Mouse (Mus musculus): ENCODE measurements around the gene Map3k6.
A peak's percentile ranks its signal among the peaks of the same experiment; 100 is the strongest.

The Map3k6 gene

DNA sequence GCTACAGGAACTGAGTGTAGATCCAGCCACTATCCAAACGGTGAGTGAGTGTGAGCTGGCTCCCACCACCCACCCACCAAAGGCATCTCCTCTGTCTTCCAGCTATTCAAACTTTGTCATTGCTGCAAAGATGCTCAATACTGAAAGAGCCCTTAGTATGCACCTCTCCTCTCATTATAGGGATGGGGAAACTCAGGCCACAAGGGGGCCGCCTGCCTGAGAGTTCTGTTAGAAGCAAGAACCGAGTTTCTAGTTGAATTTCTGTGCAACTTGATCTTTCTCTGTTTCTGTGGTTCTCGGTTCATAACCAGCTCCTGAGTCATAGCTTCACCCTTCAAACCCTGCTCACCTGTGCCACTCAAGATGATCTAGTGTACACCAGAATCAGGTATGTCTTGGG lies 11.5 kb downstream of the Map3k6 start:
- no peak for DNase-seq (ENCODE audit: low spot score in 2 of 2)

DNA sequence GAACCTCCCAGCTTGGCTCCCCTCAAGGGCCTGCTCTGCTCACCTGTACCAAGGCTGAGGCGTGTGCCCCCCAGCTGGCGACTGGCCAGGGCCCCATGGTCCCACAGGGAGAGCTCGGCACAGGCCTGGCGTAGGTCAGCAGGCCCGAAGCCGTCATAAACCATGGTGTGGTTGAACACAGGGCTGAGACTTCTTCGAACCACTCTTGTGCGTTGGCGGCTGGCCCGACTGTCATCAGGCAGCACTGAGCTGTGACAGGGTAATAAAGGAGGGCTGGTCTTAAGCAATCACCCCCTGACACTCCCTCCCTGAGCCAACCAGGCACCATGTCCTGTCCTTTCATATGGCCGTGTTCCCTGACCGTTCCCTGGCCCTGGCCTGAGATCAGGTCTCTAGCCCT lies 12.8 kb downstream of the Map3k6 start:
- no peak for DNase-seq (ENCODE audit: low spot score in 2 of 2)

- DNase-seq (ENCODE audit: low spot score in 2 of 2): no peak
Observed at GRCm38 (mm10) chr4:133255392-133255791, 14.8 kb downstream of the Map3k6 start.

- no peak for DNase-seq (ENCODE audit: low spot score in 2 of 2)
Observed at GRCm38 (mm10) chr4:133256820-133257219, 16.2 kb downstream of the Map3k6 start.

- DNase-seq (ENCODE audit: low spot score in 2 of 2): no peak
Observed at GRCm38 (mm10) chr4:133257230-133257629, 16.6 kb downstream of the Map3k6 start.

DNA sequence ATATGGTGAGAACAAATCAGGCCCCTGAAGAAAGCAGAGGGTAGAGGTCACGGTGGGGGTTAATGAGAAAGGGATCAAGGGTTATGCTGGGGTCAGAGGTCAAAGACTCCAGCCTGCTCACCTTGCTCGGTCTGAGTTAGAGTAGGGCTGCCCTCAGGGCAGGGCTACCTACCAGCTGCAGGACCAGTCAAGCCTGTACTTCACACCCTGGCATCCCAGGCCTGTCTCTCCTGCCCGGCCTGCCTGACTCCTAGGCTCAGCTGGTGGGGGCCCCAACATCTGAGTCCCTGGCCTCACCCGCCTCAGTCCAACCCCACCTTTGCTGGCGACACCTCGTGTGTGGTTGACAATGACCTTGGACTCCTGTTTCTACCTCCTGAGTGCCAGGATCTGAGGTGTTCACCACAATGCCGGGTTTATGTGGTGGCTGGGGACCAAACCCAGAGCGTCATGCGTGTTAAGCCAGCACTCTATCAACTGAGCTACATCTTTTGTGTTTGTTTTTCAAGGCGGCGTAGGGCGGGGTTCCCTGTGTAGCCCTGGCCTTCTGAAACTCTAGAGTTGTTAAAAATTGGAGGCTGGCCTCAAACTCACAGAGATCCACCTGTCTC lies 17.3 kb downstream of the Map3k6 start:
- no peak for DNase-seq (ENCODE audit: low spot score in 2 of 2)

DNA sequence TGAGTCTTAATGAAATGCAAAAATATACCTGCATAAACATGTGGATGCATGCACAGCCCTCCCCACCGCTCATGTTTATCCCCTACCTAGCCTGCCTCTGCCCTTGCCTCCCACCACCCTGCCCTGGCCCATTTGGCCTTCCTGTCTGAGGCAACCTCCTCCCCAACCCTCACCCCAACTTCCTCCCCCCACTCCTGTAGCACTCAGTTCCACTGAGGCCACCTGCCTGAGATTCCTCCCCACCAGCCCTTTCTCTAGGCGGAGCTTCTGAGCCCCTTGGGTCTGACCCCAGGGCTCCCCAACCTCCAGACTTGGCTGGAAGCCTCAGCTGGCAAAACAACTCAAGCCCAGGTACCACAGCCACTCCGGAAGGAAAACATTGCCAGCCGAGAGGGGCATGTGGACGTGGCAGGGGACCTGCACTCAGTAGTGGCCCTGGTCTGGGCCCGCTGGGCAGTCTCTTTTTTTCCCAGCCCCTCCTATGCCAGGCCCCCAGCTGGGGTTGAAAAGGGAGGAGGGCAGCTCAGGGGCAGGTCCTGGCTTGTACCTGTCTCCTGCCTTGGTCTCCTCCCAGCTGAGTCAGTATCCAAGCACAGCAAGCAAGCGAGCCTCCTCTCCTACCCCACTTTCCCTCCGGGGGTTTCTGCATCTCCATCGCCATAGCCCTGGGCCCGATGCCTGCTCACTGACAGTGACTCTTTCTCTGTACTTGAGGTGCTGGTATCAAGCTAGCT lies 21.2 kb downstream of the Map3k6 start:
- peak; percentile 66 to 68 for DNase-seq (ENCODE audit: low spot score in 2 of 2)

DNA sequence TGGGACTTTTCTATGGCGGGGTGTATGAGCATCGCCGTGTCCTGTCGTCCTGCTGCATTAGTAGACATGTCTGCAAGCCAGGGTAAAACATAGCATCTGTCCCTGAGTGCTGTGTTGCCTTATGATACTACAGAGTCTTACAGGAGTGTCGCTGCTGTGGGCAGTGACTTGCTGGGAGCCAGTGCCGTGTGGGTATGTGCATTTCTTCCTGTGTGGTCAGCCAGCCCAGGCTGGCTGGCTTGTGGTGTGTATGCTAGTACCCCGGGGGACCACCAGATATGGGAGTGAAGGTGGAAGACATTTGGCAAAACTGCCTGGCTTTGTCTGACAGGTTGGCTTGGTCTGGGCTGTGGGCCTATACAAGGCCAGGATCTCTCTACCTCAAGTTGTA lies 21.8 kb downstream of the Map3k6 start:
- DNase-seq (ENCODE audit: low spot score in 2 of 2): no peak

DNA sequence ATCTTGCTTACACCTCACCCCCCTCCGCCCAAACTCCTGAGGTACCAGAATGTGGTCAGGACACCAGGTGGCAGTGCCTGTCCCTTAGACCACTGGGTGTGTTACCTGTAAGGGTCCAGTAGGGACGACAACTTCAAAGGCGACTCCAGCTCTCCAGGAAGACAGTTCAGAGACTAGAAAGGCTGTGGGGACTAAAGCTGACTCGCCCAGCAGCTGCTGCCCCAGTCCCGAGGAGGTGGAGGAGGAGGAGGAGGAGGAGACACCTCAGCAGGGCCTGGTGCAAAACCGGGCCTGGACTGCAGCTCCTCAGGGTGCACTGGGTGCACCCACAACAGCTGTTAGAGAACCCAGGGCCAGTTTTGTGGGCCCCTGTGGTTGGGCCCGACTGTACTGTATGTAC lies 22.3 kb downstream of the Map3k6 start, which contains the start of gene Sytl1:
Gene Sytl1 (minus strand): TSS at position 232 of the 400 bp plus-strand sequence.
- peak in 1 of 2 experiments; percentile 37 for DNase-seq (ENCODE audit: low spot score in 2 of 2)

- no peak for DNase-seq (ENCODE audit: low spot score in 2 of 2)
Observed at GRCm38 (mm10) chr4:133263756-133264155, 23.1 kb downstream of the Map3k6 start.

- DNase-seq (ENCODE audit: low spot score in 2 of 2): no peak
Observed at GRCm38 (mm10) chr4:133264559-133264958, 23.9 kb downstream of the Map3k6 start.

GRCm38 (mm10) chr4:133265297-133265696 lies 24.7 kb downstream of the Map3k6 start:
- DNase-seq (ENCODE audit: low spot score in 2 of 2): no peak

GRCm38 (mm10) chr4:133265759-133266158 lies 25.1 kb downstream of the Map3k6 start:
- no peak for DNase-seq (ENCODE audit: low spot score in 2 of 2)

DNA sequence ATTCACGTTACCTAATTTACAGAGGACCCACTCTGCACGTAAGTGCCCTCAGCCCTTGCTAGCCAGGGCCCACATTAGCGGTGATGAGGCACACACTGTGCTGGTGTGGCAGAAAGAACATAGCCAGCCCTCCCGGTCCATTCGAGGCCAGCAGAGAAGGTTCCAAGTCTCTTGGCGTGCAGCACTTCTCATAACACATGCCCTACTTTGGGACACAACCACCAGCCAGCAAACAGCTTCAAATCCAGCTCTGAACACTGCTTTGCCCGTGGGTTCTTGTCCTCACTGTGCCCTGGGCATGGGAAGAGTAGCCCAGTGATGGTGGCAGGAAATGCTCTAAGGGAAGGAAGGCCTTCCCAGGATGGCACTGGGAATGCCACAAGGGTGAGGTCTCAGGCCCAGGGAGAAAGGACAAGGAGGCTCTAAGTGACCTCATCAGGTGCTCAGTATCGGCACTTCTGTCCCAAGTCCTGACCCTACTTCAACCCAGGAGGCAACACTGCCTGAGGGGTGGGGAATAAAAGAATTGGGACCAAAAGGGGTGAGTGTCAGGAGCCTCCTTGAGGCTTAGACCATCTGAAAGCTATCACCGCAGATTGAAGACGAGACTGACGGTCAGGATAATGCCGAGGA lies 25.7 kb downstream of the Map3k6 start:
- no peak for DNase-seq (ENCODE audit: low spot score in 2 of 2)

- DNase-seq (ENCODE audit: low spot score in 2 of 2): no peak
Observed at GRCm38 (mm10) chr4:133268931-133269330, 28.3 kb downstream of the Map3k6 start.

- no peak for DNase-seq (ENCODE audit: low spot score in 2 of 2)
Observed at GRCm38 (mm10) chr4:133269596-133269995, 29.0 kb downstream of the Map3k6 start.

DNA sequence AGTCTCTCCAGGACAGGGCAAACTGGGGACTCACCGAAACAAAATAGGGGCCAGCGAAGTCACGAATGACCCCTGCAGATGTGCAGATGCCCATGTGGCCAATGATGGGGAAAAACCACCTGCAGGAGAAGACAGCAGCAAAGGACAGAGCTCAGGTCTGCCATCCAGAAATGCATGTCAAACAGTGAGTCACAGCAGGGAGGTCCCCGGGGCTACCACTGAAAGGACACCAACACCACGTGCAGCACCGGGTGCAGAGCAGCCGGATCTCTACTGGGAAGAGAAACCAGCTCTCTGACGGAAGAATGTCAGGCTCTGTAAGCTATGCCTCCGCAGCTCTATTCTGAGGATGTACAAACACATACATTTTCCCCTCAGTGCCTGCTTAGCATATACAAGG lies 30.3 kb downstream of the Map3k6 start:
- no peak for DNase-seq (ENCODE audit: low spot score in 2 of 2)

DNA sequence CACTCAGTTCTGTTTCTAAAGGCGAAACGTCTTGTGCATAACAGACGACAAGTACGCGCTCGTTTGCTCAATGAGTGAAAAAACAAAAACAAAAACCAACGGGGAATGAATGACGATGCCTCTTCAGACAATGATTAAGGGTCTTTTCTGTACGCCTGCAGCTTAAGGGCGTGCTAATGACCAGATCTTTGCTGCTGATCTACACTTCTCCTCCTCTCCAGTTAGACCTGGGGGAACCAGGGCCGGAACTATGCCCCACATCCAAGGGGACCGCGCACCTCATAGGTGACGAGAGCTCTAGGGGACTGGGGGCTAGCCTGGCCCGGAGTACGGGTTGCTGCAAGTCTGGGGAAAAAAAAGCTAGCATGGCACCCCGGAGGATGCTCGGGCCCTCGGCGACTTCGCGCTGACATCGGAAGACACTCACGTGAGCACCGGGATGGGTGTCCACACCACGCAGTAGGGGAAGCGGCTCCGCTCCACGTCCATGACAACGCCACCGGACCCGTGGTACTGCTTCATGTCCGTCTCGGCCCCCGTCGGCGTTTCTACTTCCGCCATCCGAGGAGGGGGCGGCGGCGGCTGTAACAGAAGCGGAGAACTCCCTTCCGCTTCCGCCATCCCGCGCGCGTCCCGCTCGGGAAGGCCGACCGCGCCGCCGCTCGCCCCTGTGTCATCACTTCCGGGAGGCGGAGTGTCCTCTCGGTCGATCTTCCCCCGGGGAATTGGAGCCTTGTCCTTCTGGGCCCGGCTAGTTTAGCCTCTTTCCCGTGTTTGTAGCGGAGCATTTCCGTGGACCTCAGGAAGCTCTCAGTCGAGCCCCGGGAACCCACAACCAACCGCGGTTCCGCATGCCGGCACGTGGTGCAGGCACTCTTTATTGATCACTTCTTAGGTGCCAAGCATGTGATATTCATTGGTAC lies 36.7 kb downstream of the Map3k6 start, which contains the start of gene Tmem222:
Gene Tmem222 (minus strand): TSS at position 689 of the 923 bp plus-strand sequence.
- DNase-seq (ENCODE audit: low spot score in 2 of 2): peak; percentile 90 to 95

GRCm38 (mm10) chr4:133278067-133278466 lies 37.4 kb downstream of the Map3k6 start:
- no peak for DNase-seq (ENCODE audit: low spot score in 2 of 2)

GRCm38 (mm10) chr4:133278482-133278881 lies 37.9 kb downstream of the Map3k6 start:
- no peak for DNase-seq (ENCODE audit: low spot score in 2 of 2)

DNA sequence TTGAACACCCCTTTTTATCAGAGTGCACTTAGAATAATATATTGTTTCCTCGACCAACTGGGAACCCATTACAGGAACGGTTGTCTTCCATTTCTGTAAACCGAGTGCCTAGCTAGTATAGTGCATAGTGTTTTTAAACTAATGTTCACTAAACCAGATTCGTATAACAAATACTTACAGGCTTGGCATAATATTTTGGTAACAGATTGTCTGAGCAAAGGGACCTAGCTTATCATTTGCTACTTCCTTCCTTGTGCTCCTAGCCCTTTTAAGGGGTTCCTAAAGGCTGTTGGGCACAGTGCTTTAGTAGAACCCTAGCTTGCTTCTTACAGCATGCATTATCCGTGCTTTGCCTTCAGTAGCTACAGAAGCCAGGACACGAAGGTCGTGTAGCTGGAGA lies 40.9 kb downstream of the Map3k6 start:
- no peak for DNase-seq (ENCODE audit: low spot score in 2 of 2)

Data from thymus, postnatal 10 days (tissue).